Mouse (Mus musculus): Measurements from ENCODE around the gene Trpc4ap. TPM values are rescaled to one million over a fixed set of nuclear protein-coding genes. Genes with fewer than 3 reads are reported as not detected.
"Not testable (repeated sequence)": the region's sequence is repeated elsewhere in the genome, so short reads cannot be mapped to it uniquely, and the experiment has no call there.

Trpc4ap gene
- 100 to 1,000 TPM; 158 to 175 (median 167) TPM for total RNA-seq (2022)

DNA sequence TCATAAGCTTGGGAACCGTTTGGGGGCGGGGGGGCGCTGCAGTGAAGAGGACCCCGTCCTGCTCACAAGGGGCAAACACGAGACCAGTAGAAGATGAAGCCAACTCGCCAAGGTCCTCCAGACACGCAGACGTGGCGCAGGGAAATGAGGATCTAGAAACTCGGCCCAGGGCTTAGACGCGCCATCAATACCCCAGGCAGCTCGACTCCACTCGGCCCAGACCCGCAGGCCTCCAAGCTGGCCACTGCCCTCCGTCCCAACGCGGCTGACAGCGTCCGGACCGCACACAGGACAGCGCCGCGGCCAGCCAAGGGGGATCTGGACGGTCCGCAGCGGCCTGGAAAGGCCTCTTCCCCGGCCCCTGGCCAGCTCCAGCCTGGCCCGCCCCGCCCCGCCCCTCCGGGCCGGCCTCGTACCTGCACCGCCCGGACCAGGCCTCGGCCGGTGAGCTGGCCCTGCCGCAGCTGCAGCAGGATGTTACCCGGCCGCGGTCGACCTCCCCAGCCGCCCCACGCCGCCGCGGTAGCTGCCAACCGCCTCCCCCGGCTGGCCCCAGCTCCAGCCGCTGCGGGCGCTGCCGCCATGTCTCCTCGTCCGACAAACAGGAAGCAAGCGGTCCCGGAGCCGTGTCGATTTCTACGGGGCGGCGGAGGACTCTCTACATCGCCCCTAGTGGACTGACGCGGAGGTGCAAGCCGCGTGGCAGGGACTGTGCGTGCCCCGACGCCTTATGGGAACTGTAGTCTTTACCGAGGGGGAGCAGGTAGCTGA, at the start of gene Trpc4ap:
Gene Trpc4ap, minus strand, starts transcription at position 662 of the 771 bp plus-strand sequence.
- DNase-seq (ENCODE audit: low spot score in 2 of 2): peak; percentile 91 to 96

DNA sequence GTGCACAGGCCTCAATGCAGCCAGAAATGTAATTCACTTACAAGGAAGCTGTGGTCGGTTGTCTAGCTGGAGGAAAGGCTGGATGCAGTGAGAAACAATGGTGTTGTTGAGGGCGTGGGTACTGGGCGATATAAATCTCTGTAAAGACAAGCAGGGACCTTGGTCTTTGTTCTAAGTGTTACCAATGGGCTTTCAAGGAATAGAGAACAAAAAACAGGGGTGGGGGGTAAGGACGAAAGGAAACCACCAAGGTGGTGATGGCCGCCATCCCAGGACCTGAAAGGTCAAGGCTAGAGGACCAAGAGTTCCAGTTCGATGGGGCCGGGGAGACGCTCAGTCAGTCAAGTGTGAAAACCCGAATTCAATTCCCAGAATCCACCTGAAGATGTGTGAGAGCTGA, 45.6 kb upstream of the Trpc4ap start:
- DNase-seq (ENCODE audit: low spot score in 2 of 2): no peak

DNA sequence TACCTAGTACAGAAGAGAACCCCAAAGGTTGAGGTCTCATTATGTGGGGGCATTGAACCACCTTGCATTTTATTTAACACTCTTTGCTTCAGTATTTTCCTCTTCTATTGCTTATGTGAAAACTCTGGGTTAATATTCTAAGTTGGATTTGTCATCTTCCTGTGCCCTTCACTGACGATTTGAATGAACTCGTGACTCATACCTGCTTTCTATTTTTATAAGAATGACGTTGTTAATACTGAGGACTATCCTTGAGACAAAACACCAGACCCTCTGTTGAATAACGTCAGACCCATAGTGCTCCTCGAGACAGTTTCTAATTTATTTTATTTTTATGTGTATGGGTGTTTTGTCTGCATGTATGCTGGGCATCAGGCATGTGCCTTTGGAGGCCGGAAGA, 44.8 kb upstream of the Trpc4ap start:
- no peak for DNase-seq (ENCODE audit: low spot score in 2 of 2)

DNA sequence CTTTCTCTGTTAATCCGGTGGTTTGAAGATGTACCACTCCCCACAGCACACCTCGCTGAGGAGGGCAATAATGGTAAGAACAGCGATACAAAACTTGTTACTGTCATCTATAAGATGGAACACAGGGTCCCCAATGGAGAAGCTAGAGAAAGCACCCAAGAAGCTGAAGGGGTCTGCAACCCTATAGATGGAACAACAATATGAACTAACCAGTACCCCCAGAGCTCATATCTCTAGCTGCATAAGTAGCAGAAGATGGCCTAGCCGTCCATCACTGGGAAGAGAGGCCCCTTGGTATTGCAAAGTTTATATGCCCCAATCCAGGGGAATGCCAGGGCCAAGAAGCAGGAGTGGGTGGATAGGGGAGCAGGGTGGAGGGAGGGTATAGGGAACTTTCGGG, 43.6 kb upstream of the Trpc4ap start, which contains the start of gene Gm17581:
Gene Gm17581, minus strand, starts transcription at position 101 of the 400 bp plus-strand sequence.
- not testable (repeated sequence) for DNase-seq (ENCODE audit: low spot score in 2 of 2)

DNA sequence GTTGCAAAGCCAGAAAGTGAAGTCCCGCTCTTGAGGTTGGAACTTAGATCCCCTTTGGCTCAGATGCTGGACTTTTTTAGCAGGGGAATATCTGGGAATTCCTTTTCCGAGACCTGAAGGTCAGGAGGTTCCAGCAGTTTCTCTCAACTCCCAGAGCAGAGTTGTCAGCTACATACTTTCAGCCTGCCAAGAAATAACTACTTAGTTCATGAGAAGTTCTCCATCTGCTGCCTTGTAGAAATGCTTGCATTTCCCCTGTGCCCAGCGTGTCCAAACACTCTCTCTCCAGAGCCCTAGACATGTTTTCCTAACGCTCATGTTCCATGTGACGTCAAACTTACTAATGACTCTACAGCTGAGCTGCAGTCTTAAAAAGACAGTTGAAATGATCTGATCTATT, 42.9 kb upstream of the Trpc4ap start:
- no peak for DNase-seq (ENCODE audit: low spot score in 2 of 2)

DNA sequence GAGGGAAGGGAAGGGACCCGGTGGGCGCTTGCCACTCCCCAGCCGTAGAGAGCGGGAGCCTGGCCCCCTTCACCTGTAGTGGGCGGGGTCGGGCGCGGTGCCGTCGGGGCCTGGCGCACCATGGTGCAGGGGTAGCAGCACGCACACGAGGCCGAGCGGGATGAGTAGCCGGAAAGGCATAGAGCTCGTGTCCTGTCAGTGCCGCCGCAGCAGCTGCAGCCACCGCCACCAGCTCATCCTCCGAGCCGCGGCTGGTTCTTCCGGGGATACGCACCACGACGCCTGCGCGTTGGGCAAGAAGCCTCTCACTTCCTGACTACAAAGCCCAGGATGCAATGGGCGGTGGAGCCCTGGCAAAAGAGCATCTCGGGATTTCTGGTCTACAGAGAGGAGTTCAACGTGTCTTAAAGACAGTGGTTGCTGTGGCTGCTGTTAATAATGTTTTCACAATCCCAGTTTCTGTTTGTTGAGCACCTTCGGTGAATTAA, 37.0 kb upstream of the Trpc4ap start, which contains the start of gene Edem2:
Gene Edem2, minus strand, starts transcription at position 318 of the 488 bp plus-strand sequence.
- DNase-seq (ENCODE audit: low spot score in 2 of 2): peak; percentile 90

DNA sequence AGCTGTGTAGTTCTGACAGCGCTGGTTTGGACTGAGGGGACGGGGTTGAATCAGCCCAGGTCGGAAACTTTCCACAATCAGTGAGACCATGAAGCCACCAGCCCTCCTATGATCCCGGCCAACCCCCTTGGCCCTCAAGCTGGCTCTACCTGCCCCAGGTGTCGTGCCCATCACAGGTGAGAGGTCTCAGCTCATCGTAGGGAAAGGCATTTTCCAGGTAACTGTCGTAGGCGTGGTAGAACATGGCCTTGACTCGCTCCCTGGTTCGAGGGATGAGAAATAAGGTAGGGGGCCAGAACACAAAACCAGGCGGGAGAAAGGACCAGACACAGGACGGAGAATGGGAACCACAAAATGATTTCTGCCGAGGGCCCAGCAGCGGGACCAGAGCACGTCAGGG, 36.6 kb upstream of the Trpc4ap start:
- DNase-seq (ENCODE audit: low spot score in 2 of 2): no peak

DNA sequence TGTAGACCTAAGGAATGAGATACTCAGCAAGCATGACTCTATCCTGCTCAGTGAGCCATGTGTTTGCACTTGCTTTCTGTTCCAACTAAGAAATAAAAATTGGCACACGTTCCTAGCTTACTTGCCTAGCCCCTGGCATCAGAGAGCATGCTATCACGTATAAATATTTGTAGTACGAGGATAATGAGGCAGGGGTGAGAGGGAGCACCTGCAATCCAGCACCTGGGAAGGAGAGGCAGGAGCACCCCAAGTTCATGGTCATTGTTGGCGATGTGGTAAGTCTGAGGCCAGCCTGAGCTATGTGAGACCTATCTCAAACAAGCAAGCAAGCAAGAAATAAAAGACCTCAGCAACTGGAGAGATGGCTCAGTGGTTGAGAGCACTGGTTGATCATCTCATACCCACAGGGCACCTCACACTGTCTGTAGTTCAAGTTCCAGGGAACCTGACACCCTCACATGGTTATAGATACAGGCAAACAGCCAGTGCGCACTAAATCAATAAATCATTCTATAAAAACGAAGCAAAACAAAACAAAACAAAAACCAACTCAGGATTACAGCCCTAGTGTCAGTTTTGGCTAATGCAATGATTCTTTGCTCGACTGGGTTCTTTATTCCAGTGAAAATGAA, 35.7 kb upstream of the Trpc4ap start:
- no peak for DNase-seq (ENCODE audit: low spot score in 2 of 2)

DNA sequence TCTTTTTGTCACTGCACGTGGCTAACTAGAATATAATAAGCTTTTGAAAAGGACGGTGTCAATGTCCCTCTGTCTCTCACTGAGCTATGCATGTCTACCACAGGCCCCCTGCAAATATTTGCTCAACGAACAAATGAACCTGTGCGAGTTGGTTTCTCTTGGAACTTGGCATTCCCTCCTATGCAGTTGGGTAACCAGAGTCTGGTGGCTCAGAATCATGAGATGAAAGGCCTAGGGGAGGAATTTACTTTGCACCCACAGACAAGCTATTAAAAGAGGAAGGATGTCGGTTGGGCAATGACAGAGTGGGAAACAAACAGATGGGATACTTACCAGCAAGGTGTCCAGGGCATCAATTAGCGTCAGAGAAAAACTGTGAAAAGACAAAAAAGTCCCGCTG, 34.1 kb upstream of the Trpc4ap start:
- no peak for DNase-seq (ENCODE audit: low spot score in 2 of 2)

DNA sequence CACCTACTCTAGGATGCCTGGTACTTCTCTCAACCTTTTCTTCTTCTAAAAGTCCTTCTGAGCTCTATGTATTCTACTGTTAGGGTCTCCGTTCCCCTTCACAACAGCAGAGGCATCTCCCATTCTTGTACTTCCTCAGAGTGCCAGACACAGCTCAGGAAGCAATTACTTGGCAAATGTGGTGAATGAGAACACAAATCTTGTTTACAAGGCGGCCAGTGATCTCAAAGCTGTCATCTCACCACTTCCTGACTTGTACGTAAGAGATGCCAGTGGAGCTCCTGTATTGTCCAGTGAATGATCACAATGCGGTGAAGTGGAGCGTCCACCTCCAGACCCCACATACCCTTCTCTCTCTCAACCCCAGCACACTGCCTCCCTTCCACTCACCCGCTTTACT, 32.3 kb upstream of the Trpc4ap start:
- no peak for DNase-seq (ENCODE audit: low spot score in 2 of 2)

DNA sequence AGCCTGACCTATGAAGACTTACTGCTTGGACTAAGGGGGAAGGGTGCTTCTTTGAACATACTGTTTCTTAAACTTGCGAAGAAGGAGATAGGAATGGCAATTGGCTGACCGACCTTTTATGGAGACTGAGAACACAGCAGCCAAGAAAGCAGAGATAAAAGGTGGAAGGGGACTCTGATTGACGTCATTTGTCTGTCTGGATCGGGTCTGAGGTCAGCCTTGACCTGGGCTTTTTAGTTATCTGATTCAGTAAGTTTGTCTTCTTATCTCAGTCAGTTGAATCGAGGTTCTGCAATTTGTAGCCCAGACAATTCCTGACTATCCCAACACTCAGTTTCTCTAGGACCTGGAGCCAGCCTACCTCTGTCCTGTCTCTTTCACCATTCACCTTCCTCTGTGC, 31.9 kb upstream of the Trpc4ap start:
- no peak for DNase-seq (ENCODE audit: low spot score in 2 of 2)

DNA sequence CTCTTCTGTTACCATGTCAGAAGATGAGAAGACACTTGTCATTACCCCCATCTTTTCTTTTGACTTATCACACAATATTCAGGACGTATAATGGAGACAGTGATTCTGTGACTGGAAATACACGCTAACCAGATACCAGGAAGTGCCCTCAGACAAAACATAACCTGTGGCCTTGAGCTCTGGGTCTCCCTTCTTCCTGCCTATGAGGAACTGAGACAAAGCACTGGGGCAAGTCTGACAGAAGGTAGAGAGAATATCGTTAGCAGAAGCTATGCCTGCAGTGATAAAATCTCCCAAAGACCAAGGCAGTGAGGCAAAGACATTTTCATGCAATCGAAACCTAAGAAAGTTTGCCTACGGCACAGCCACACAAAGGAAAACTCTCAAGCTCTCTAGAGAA, 28.4 kb upstream of the Trpc4ap start:
- DNase-seq (ENCODE audit: low spot score in 2 of 2): no peak

DNA sequence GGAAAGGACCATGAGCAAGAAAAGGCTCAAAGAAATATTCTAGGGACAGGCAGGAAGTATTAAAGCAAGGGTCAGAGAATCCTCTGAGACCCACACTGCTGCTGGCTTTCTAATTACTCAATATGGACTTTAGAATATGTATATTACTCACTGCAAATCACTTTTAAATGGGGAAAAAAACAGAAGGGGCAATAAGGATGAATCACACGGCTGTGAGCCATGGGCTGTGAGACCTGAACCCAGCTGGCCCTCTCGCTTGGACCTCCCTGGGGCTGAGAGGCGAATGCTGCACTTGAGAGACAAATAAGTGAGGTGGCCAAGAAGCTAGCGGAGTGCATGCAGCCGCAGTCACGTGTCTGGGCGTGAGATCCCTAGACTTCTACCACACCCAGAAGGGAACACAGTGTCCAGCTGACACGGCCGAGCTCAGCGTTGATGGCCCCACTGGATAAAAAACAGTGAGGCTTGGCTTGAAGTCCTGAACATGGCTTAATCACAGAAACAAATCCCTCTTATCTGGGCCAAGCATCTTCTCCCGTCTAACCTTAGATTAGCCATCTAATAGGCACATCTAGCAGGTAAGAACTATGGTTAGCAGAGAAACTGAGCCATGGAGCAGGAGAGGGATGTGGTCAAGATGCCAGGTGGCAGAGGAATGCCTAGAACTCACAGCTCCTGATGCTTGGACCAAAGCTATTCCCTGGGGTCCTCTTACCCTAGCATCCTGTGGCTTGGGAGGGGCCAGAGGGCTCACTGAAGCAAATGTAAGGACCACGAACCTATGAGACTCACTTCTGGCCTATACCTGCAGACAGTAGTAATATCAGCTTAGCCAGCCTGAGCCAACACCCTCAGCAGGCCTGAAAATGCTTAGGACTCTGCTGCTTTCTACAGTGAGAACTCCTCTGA, 25.2 kb upstream of the Trpc4ap start:
- DNase-seq (ENCODE audit: low spot score in 2 of 2): no peak

DNA sequence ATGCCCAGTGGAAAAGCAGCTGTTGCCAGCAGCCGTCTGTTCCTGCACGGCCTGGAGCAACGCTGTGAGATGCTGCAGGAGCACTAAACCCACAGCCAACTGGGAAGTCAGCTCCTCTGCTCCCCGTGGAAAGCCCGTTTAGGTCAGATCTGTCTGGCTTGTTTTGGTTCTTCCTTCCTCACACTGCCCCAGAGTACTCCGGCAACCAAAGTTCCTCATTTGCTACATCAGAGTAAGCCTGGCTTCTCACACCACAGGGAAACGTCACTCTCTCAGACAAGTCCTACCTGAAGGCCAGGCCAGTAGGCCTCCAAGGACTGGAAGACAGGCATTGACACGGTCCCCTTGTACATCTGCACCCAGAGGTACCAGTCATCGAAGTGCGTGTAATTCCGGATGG, 18.4 kb upstream of the Trpc4ap start:
- DNase-seq (ENCODE audit: low spot score in 2 of 2): no peak

DNA sequence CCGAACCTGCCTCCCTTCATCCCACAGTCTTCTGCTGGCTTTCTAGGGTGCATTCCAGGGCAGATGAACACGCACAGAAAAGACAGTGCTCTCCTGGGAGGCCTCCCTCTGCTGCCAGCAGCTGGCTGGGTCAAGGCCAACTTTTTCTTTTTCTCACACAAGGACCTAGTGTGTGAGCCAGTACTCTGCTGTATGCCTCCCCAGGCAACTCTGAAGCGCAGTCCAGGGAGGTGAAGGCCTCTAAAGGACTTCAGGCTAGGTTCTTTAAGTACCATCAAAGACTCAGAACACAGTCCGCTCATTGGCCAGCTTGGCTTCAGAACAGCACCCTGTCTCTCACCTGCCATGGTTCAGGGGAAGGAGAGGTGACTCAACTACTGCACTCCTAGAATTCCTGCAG, 15.1 kb upstream of the Trpc4ap start:
- peak; percentile 37 to 41 for DNase-seq (ENCODE audit: low spot score in 2 of 2)

DNA sequence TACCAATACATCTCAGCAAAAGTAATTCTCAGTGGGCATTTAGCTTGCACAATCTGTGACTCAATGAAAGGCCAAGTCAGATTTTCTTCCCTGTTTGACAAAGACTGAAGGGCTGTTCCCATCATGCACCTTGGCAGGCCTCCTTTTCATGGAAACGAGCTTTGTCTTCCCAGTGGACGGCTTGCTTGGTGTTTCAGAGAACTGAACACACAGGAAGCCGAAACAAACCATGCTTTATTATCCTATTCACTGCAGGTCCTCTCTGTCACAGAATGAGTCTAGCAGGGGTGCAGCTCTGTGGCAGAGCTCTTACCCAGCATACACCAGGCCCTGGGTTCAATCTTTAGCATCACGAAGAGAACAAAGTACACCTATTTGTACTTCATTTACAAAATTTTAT, 11.4 kb upstream of the Trpc4ap start:
- no peak for DNase-seq (ENCODE audit: low spot score in 2 of 2)

DNA sequence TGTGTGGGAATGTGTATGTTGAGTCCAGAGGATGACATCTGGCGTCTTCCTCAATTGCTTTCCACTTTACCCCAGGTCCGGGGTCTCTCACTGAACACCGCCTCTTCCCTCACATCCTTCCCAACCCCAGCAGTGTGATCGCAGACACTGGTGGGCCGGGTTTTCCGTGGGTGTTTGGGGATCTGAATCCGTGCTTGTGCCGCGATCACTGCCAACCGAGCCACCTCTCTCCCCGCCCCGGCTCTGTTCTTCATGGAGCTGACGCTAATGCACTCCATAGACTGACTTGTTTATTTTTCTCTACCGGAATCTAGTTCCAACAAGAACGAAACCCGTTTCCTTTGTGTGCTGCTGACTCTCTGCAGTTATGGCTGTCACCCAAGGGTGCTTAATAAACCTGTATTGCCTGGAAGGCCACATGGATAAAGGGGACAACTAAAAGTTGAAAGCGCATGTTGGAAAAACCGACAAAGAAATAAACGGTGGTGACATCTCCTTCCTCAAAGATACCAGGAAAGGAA, 9.3 kb upstream of the Trpc4ap start:
- peak in 1 of 2 experiments; percentile 30 for DNase-seq (ENCODE audit: low spot score in 2 of 2)

DNA sequence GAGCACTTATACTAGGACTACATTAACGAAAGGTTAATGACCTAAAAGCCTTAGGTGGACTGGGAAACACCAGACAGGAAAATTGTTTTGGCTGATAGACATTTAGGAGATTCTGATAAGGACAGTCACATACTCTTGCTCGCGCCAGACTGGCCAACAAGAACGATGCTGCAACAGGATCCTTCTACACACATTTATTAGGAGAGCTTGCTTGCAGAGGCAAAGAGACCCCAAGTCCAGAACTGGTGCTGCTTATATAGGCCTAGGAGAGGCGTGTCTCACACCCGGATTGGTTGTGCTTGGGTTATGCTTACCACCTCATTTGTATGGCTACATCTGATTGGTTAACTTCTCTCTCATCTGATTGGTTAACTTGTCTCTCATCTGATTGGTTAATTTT, 6.3 kb upstream of the Trpc4ap start:
- DNase-seq (ENCODE audit: low spot score in 2 of 2): not testable (repeated sequence)

DNA sequence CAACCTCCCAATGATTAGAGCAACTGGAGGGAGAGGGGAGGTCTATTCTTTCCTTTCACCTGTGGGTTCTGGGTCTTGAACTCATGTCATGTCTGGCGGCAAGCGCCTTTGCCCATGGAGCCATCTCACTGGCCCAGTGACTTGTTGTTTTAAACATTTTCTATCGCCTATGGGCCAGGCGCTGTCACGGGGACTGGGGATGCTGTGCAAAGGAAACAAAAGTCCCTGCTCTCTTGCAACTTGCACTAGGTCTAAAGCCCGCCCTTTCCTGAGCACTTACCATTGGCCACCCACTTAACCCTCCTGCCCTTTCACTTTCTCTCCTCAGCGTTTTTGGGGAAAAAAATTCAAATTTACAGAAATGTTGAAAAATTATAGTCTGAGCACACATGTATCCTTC, 4.7 kb upstream of the Trpc4ap start:
- no peak for DNase-seq (ENCODE audit: low spot score in 2 of 2)

DNA sequence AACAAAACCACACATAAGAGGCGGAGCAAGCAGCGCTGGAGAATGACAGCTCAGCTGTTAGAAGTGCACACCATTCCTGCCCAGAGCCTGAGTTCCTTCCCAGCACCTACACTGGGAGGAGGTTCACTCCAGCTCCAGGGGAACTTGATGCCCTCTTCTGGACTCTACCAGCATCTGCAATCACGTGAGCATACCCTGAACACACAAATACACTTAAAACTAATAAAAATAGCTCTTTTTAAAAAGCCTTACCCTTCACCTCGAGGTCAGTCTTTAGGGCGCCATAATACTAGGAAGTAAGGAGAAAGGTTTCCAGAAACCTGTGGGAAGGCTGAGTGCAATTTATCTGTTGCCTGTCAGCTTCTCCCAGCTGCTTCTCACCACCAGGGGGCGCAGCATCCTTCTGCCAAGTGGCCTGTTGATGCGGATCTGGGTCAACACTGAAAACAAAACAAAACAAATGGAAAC, 3.9 kb upstream of the Trpc4ap start:
- peak; percentile 60 to 83 for DNase-seq (ENCODE audit: low spot score in 2 of 2)

DNA sequence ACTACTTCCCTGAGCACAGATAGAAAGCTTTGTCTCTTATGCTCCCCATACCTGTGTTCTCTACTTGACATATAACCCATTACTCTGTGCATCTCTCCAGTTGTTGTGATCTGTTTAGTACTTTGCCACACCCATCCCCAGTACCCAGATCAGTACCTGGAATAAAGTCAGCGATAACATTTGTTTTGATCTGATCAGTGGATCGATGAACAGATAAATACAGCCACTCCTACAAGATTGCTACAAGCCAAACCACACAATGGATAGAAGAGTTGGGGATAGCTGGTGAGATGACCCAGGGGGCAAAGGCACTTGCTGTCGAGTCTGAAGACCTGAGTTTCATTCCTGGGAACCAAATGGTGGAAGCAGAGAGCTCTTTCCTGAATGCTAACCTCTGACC, 3.1 kb upstream of the Trpc4ap start:
- no peak for DNase-seq (ENCODE audit: low spot score in 2 of 2)

All from layer of hippocampus, adult 8-10 months (tissue).